Mouse (Mus musculus): ENCODE data around the gene Nagk.
A peak's percentile ranks its signal among the peaks of the same experiment; 100 is the strongest.

Nagk gene

GRCm38 (mm10) chr6:83794760-83795296 is at the start of gene Nagk:
Gene Nagk (plus strand): TSS chr6:83794982.
- peak; percentile 23; the same call in 1 of the 2 replicates for TF ChIP-seq GATA4 (IDR thresholded peaks at IDR 0.05; ENCODE audit: insufficient replicate concordance, low read length)

- TF ChIP-seq GATA4 (IDR thresholded peaks at IDR 0.05; ENCODE audit: insufficient replicate concordance, low read length): no peak
Observed at GRCm38 (mm10) chr6:83745466-83745865, 49.3 kb upstream of the Nagk start.

GRCm38 (mm10) chr6:83749286-83749685 is 45.5 kb upstream of the Nagk start:
- no peak for TF ChIP-seq GATA4 (IDR thresholded peaks at IDR 0.05; ENCODE audit: insufficient replicate concordance, low read length)

GRCm38 (mm10) chr6:83750171-83750684 is 44.6 kb upstream of the Nagk start:
- TF ChIP-seq GATA4 (IDR thresholded peaks at IDR 0.05; ENCODE audit: insufficient replicate concordance, low read length): no peak

GRCm38 (mm10) chr6:83756051-83756450 is 38.7 kb upstream of the Nagk start:
- no peak for TF ChIP-seq GATA4 (IDR thresholded peaks at IDR 0.05; ENCODE audit: insufficient replicate concordance, low read length)

GRCm38 (mm10) chr6:83762344-83762743 is 32.4 kb upstream of the Nagk start, which contains the start of gene Ankrd53:
Gene Ankrd53 (plus strand): TSS chr6:83762644.
- no peak for TF ChIP-seq GATA4 (IDR thresholded peaks at IDR 0.05; ENCODE audit: insufficient replicate concordance, low read length)

- no peak for TF ChIP-seq GATA4 (IDR thresholded peaks at IDR 0.05; ENCODE audit: insufficient replicate concordance, low read length)
Observed at GRCm38 (mm10) chr6:83762880-83763431, 31.8 kb upstream of the Nagk start.

- TF ChIP-seq GATA4 (IDR thresholded peaks at IDR 0.05; ENCODE audit: insufficient replicate concordance, low read length): no peak
Observed at GRCm38 (mm10) chr6:83766982-83767381, 27.8 kb upstream of the Nagk start.

- no peak for TF ChIP-seq GATA4 (IDR thresholded peaks at IDR 0.05; ENCODE audit: insufficient replicate concordance, low read length)
Observed at GRCm38 (mm10) chr6:83768485-83768884, 26.3 kb upstream of the Nagk start.

- no peak for TF ChIP-seq GATA4 (IDR thresholded peaks at IDR 0.05; ENCODE audit: insufficient replicate concordance, low read length)
Observed at GRCm38 (mm10) chr6:83774126-83774525, 20.7 kb upstream of the Nagk start.

GRCm38 (mm10) chr6:83774781-83775563 is 19.8 kb upstream of the Nagk start:
- TF ChIP-seq GATA4 (IDR thresholded peaks at IDR 0.05; ENCODE audit: insufficient replicate concordance, low read length): no peak

GRCm38 (mm10) chr6:83775638-83776293 is 19.0 kb upstream of the Nagk start, which contains the start of gene Tex261:
Gene Tex261 (minus strand): TSS chr6:83775813.
- peak; percentile 15; the same call in 1 of the 2 replicates for TF ChIP-seq GATA4 (IDR thresholded peaks at IDR 0.05; ENCODE audit: insufficient replicate concordance, low read length)

GRCm38 (mm10) chr6:83778306-83778705 is 16.5 kb upstream of the Nagk start:
- TF ChIP-seq GATA4 (IDR thresholded peaks at IDR 0.05; ENCODE audit: insufficient replicate concordance, low read length): no peak

- no peak for TF ChIP-seq GATA4 (IDR thresholded peaks at IDR 0.05; ENCODE audit: insufficient replicate concordance, low read length)
Observed at GRCm38 (mm10) chr6:83779026-83779425, 15.8 kb upstream of the Nagk start.

- TF ChIP-seq GATA4 (IDR thresholded peaks at IDR 0.05; ENCODE audit: insufficient replicate concordance, low read length): no peak
Observed at GRCm38 (mm10) chr6:83786426-83786825, 8.4 kb upstream of the Nagk start.
